Mouse (Mus musculus): ENCODE measurements around the gene Slc25a18.
"Not testable (repeated sequence)": the region's sequence is repeated elsewhere in the genome, so short reads cannot be mapped to it uniquely, and the experiment has no call there.

The Slc25a18 gene

GRCm38 (mm10) chr6:120796111-120796510 lies 22.7 kb downstream of the Slc25a18 start:
- no peak for DNase-seq (ENCODE audit: low spot score in 2 of 2)

- DNase-seq (ENCODE audit: low spot score in 2 of 2) = no peak
Measured at GRCm38 (mm10) chr6:120798019-120798418, 24.6 kb downstream of the Slc25a18 start.

GRCm38 (mm10) chr6:120798905-120799304 lies 25.5 kb downstream of the Slc25a18 start:
- DNase-seq (ENCODE audit: low spot score in 2 of 2) = no peak

GRCm38 (mm10) chr6:120799581-120800041 lies 26.2 kb downstream of the Slc25a18 start:
- DNase-seq (ENCODE audit: low spot score in 2 of 2) = no peak

GRCm38 (mm10) chr6:120806999-120807737 lies 33.8 kb downstream of the Slc25a18 start:
- DNase-seq (ENCODE audit: low spot score in 2 of 2) = no peak

- DNase-seq (ENCODE audit: low spot score in 2 of 2) = no peak
Measured at GRCm38 (mm10) chr6:120807738-120808081, 34.3 kb downstream of the Slc25a18 start.

GRCm38 (mm10) chr6:120811999-120812398 lies 38.6 kb downstream of the Slc25a18 start:
- not testable (repeated sequence) for DNase-seq (ENCODE audit: low spot score in 2 of 2)

GRCm38 (mm10) chr6:120819294-120819693 lies 45.9 kb downstream of the Slc25a18 start:
- no peak for DNase-seq (ENCODE audit: low spot score in 2 of 2)

- DNase-seq (ENCODE audit: low spot score in 2 of 2) = no peak
Measured at GRCm38 (mm10) chr6:120820144-120820543, 46.8 kb downstream of the Slc25a18 start.

GRCm38 (mm10) chr6:120820941-120821340 lies 47.6 kb downstream of the Slc25a18 start:
- DNase-seq (ENCODE audit: low spot score in 2 of 2) = no peak

- no peak for DNase-seq (ENCODE audit: low spot score in 2 of 2)
Measured at GRCm38 (mm10) chr6:120821715-120822114, 48.3 kb downstream of the Slc25a18 start.

- peak; percentile 85 to 94 for DNase-seq (ENCODE audit: low spot score in 2 of 2)
Measured at GRCm38 (mm10) chr6:120822307-120822928, 49.0 kb downstream of the Slc25a18 start, which contains the start of gene Atp6v1e1. TSS of gene Atp6v1e1 (minus strand) at chr6:120822793.

- DNase-seq (ENCODE audit: low spot score in 2 of 2) = peak in 1 of 2 experiments; percentile 56
Measured at GRCm38 (mm10) chr6:120822937-120823614, 49.7 kb downstream of the Slc25a18 start.

GRCm38 (mm10) chr6:120830056-120830455 lies 56.7 kb downstream of the Slc25a18 start:
- DNase-seq (ENCODE audit: low spot score in 2 of 2) = peak; percentile 52 to 60

- DNase-seq (ENCODE audit: low spot score in 2 of 2) = peak in 1 of 2 experiments; percentile 29
Measured at GRCm38 (mm10) chr6:120830866-120831608, 57.7 kb downstream of the Slc25a18 start.

- peak in 1 of 2 experiments; percentile 24 for DNase-seq (ENCODE audit: low spot score in 2 of 2)
Measured at GRCm38 (mm10) chr6:120832097-120832496, 58.7 kb downstream of the Slc25a18 start.

- no peak for DNase-seq (ENCODE audit: low spot score in 2 of 2)
Measured at GRCm38 (mm10) chr6:120834766-120835321, 61.5 kb downstream of the Slc25a18 start.

- peak; percentile 98 to 100 for DNase-seq (ENCODE audit: low spot score in 2 of 2)
Measured at GRCm38 (mm10) chr6:120835474-120836374, 62.3 kb downstream of the Slc25a18 start, which contains the start of gene Bcl2l13. TSS of gene Bcl2l13 (plus strand) at chr6:120836212.

GRCm38 (mm10) chr6:120836389-120837151 lies 63.2 kb downstream of the Slc25a18 start:
- no peak for DNase-seq (ENCODE audit: low spot score in 2 of 2)

GRCm38 (mm10) chr6:120837152-120837530 lies 63.8 kb downstream of the Slc25a18 start:
- no peak for DNase-seq (ENCODE audit: low spot score in 2 of 2)

Measured in spleen, postnatal 10 days (tissue).